Mouse (Mus musculus): ENCODE results near the gene Zdhhc19. TPM values are rescaled to one million over a fixed set of nuclear protein-coding genes. Genes with fewer than 3 reads are reported as not detected.

Gene Zdhhc19
- polyA plus RNA-seq, 1 experiment from 2014 or later: not detected

DNA sequence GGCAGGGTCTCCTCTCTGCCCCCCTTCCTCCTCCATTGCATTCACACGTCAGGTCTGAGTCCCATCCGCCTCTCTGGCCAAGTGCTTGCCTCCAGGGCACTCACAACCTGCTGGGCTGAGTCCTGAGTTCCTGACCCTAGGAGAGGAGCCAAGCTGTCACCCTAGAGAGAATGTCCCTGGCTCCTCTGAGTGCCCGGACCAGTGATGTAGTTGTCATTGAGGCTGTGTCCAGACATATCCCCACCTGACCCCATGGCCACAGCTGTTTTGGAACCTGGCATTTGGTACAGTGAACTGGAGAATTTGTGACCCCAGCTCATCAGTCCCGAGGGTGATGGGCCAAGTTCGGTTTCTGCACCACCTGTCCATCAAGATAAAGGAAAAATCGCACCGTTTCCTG is 30.8 kb downstream of the Zdhhc19 start:
- Histone ChIP-seq H3K4me1 (ENCODE audit: control insufficient read depth, insufficient read depth, low read length) (no peaks in the 10 kb centered on the region; the same call in 1 of the 2 replicates), H3K9ac (ENCODE audit: low read length) (no peak overlapping the region), H3K4me2 (ENCODE audit: low read depth) (no peak overlapping the region), H3K36me3 (ENCODE audit: control insufficient read depth, insufficient read depth, low read length) (no peaks in the 10 kb centered on the region), H3K27ac (ENCODE audit: low read depth, low read length) (no peak overlapping the region), H3K27me3 (ENCODE audit: control insufficient read depth, insufficient read depth, low read length) (no peaks in the 10 kb centered on the region), H3K4me3 (ENCODE audit: low read depth, low read length) (no peak overlapping the region), H3K9me3 (ENCODE audit: control insufficient read depth, low read length) (no peaks in the 10 kb centered on the region)
- ATAC-seq (ENCODE audit: insufficient read depth, low FRiP score, low TSS enrichment): no peak
- no peak for DNase-seq (ENCODE audit: low spot score)
- WGBS: 69% methylated on average over 7 of the region's 7 CpGs

DNA sequence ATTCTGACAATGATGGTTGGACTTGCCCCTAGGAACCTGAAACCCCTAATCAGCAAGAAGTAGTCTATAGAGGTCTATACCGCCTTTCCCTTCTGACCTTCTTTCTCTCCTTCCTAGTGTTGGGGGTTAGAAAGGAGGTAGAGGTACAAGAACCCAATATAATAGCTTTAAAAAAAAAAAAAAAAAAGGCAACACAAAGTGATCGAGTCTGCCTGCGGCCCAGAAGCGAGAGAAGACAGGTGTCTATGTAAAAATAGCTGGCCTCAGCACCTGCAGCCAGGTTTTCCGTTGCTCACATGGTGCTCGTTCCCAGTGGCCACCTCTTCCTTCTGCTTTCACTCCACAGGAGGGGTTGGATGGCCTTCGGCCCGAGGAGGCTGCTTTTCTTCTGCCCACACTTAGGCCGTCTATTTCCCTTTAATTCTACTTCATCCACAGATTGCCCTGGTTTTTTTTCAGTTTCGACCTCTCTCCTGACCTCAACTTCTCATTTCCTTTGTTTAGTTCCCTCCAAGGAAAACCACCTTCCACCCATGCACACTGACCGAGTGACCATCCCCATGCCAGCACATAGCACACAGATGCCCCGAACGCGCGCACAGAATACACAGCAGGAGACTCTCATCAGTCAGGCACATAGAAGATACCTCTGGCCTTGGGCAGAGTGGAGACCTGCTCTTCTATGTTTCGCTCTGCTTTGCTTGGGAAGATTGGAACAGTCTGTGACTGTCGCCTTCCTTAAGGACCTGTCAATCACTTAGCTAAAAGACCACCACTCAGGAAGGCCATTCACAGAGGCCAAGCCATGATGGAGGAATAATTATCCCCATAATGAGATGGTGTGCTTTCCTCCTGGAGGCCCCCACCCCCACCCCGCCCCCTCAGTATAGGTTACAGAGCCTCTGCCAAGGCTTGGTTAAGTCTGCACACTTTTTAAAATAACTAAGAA is 37.1 kb downstream of the Zdhhc19 start:
- Histone ChIP-seq H3K27me3 (ENCODE audit: control insufficient read depth, insufficient read depth, low read length) (no peaks in the 10 kb centered on the region), H3K4me3 (ENCODE audit: low read depth, low read length) (no peak overlapping the region), H3K27ac (ENCODE audit: low read depth, low read length) (no peak overlapping the region), H3K4me2 (ENCODE audit: low read depth) (no peak overlapping the region), H3K36me3 (ENCODE audit: control insufficient read depth, insufficient read depth, low read length) (no peaks in the 10 kb centered on the region), H3K9me3 (ENCODE audit: control insufficient read depth, low read length) (no peaks in the 10 kb centered on the region), H3K4me1 (ENCODE audit: control insufficient read depth, insufficient read depth, low read length) (peaks cover 6% of the 10 kb centered on the region), H3K9ac (ENCODE audit: low read length) (no peak overlapping the region)
- WGBS: 67% methylated on average over 18 of the region's 18 CpGs
- ATAC-seq (ENCODE audit: insufficient read depth, low FRiP score, low TSS enrichment): no peak
- no peak for DNase-seq (ENCODE audit: low spot score)

DNA sequence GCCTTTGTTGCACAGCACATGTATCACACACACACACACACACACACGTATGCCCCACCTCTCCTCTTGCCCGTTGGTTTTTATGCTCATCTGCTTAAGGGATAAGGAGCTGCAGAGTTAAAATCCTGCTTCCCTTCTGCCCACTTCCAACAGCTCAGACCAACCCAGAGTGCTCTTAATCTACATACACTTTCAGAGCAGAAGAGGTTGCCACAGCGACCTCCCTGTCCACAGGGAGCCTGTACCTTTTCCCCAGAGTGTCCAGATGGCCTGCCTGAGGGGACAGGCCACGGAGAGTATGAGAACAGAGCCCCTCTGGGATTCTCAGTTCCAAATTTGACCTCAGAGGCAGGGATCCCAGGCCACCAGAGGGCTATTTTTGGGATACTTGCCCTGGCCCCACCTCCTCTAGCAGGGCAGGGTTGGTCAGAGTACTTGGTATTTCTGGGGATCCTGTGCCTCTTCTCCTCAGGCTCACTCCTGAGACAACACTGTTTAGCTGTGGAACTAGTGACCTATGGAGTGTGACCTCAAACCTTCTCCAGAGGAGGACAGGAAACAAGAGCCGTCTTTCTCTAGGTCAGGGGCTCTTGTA is 39.2 kb downstream of the Zdhhc19 start:
- no peak for ATAC-seq (ENCODE audit: insufficient read depth, low FRiP score, low TSS enrichment)
- H3K36me3 ChIP-seq (ENCODE audit: control insufficient read depth, insufficient read depth, low read length): no peaks in the 10 kb centered on the region

DNA sequence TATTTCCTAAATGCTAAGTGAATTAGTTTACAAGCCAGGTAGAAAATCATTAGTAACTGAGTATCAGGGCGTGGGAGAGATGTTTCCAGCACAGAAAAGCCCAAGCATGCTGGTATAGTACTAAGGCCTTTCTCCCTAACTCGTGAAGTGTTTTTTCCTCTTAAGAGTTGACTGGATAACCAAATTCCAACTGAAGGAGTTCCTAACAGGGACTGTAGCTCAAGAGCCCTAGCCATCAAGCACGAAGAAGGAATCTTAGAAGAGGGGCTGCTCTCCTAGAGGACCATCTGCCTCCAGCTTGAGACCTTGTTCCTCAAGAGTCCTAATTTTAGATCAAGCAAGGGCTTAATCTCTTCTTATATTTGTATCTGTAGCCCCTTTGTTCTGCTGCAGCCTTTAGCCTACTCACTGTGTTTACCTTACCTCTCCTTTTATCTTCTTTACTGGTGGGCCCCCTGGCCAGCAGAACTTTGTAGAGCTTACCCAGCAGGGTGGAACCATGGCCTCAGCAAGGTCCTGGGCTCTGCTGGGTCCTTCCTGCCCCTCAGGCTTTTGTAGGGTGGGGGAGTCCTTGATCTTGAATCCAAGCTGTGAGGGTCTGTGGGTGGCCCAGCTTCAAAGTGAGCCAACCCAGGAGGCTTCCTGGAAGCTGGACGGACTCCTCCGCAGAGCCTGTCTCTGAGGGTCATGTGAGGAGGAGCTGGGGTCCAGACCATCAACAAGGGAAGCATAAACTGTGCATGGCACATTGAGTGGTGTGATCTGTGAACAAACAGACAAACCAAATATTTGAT is 42.0 kb downstream of the Zdhhc19 start:
- DNase-seq (ENCODE audit: low spot score) (no peak), ATAC-seq (ENCODE audit: insufficient read depth, low FRiP score, low TSS enrichment) (no peak)
- 46% methylated on average over 5 of the region's 5 CpGs for WGBS
- Histone ChIP-seq H3K9ac (ENCODE audit: low read length) (no peak overlapping the region), H3K4me3 (ENCODE audit: low read depth, low read length) (no peak overlapping the region), H3K4me1 (ENCODE audit: control insufficient read depth, insufficient read depth, low read length) (peaks cover 6% of the 10 kb centered on the region), H3K4me2 (ENCODE audit: low read depth) (no peak overlapping the region), H3K36me3 (ENCODE audit: control insufficient read depth, insufficient read depth, low read length) (no peaks in the 10 kb centered on the region), H3K27me3 (ENCODE audit: control insufficient read depth, insufficient read depth, low read length) (no peaks in the 10 kb centered on the region), H3K27ac (ENCODE audit: low read depth, low read length) (no peak overlapping the region), H3K9me3 (ENCODE audit: control insufficient read depth, low read length) (no peaks in the 10 kb centered on the region)

More for the DNA sequence above, 39.2 kb downstream of the Zdhhc19 start:
- Histone ChIP-seq H3K4me3 (ENCODE audit: low read depth, low read length) (no peak overlapping the region), H3K4me1 (ENCODE audit: control insufficient read depth, insufficient read depth, low read length) (peaks cover 6% of the 10 kb centered on the region), H3K9me3 (ENCODE audit: control insufficient read depth, low read length) (no peaks in the 10 kb centered on the region), H3K27ac (ENCODE audit: low read depth, low read length) (no peak overlapping the region), H3K27me3 (ENCODE audit: control insufficient read depth, insufficient read depth, low read length) (no peaks in the 10 kb centered on the region), H3K9ac (ENCODE audit: low read length) (no peak overlapping the region), H3K4me2 (ENCODE audit: low read depth) (no peak overlapping the region)
- DNase-seq (ENCODE audit: low spot score): no peak
- WGBS: 31% methylated on average over 5 of the region's 5 CpGs

DNA sequence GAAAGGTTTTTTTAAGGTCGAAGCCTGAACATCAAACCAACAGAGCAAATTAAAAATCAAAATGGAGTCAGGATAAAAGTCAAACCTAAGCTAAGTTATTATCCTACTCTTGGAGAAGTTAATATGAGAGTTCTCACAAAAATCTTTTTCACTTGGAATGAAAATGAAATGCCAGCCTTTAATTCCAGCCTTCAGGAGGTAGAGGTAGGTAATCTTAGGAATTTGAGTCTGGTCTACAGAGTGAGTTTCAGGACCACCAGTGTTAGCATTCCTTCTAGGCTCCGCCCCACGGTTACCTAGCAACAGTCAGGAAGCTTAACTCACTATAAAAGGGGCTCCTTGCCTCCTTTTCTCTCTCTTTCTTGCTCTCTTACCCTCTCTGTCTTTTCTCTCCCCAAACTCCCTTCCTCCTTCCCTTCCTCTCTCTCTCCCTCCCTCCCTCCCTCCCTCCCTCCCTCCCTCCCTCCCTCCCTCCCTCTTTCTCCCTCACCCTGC is 42.7 kb downstream of the Zdhhc19 start:
- Histone ChIP-seq H3K36me3 (ENCODE audit: control insufficient read depth, insufficient read depth, low read length) (no peaks in the 10 kb centered on the region), H3K4me3 (ENCODE audit: low read depth, low read length) (no peak overlapping the region), H3K27ac (ENCODE audit: low read depth, low read length) (no peak overlapping the region), H3K9me3 (ENCODE audit: control insufficient read depth, low read length) (no peaks in the 10 kb centered on the region), H3K9ac (ENCODE audit: low read length) (no peak overlapping the region), H3K4me2 (ENCODE audit: low read depth) (no peak overlapping the region), H3K4me1 (ENCODE audit: control insufficient read depth, insufficient read depth, low read length) (peaks cover 6% of the 10 kb centered on the region), H3K27me3 (ENCODE audit: control insufficient read depth, insufficient read depth, low read length) (no peaks in the 10 kb centered on the region)
- ATAC-seq (ENCODE audit: insufficient read depth, low FRiP score, low TSS enrichment) (no peak), DNase-seq (ENCODE audit: low spot score) (peak; percentile 54)
- WGBS: 33% methylated on average over 3 of the region's 3 CpGs

DNA sequence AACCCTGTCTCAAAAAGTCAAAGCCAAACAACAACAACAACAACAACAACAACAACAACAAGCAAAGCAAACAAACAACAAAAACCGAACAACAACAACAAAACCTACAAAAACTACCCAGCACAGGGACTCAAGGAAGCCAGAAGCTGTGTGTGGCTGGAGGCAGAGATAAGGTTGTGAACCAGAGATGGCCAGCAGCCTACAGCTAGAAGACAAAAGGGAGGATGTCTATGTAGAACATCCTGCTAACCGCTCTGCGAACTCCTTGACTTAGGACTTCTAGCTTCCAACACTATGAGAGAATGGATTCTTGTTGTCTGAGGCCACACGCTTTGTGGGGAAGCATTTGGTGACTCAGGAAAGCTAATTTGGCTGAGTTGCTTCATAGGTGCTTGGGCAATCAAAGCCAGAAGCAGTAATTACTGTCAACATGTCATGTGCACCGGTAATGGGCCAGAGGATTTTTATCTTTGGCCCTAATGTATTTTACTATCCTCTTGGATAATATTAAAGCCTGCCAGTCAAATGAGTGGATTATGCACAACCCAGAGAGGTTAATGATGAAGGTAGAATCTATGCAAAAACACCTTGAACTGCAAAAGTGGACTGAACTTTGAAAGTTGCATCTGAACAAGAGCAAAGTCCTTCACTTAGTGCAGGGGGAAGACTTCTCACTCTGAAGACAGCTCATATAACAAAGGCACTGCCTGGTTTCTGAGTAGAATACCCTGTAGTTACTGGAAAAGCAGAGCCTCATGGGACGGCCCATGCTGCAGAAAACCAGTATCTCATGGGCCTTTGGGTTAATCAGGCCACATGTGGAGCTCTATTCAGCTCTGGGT is 45.5 kb downstream of the Zdhhc19 start:
- WGBS: 92% methylated on average over 6 of the region's 6 CpGs
- ATAC-seq (ENCODE audit: insufficient read depth, low FRiP score, low TSS enrichment): no peak

DNA sequence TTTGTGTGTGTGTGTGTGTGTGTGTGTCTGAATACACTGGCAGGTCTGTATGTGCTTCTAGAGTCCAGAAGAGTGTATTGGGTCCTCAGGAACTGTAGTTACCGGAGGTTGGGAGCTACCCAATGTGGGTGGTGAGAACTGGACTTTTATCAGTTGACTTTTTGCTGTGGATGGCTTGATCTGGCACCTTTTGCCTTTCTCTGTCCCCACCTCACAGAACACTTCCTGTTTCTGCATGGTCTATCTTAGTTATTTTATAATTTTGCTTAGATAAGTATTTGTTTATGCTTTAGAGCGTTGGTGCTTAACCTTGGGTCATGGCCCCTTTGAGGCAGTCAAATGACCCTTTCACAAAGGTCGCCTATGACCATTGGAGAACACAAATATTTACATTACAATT is 47.4 kb downstream of the Zdhhc19 start:
- no peak overlapping the region for H3K4me3 ChIP-seq (ENCODE audit: low read depth, low read length)
- no peak overlapping the region for H3K9ac ChIP-seq (ENCODE audit: low read length)
- no peak overlapping the region for H3K4me2 ChIP-seq (ENCODE audit: low read depth)
- DNase-seq (ENCODE audit: low spot score) (no peak), ATAC-seq (ENCODE audit: insufficient read depth, low FRiP score, low TSS enrichment) (no peak)
- 80% methylated on average over 3 of the region's 3 CpGs for WGBS
- H3K27ac ChIP-seq (ENCODE audit: low read depth, low read length): no peak overlapping the region
- no peaks in the 10 kb centered on the region for H3K27me3 ChIP-seq (ENCODE audit: control insufficient read depth, insufficient read depth, low read length)
- no peaks in the 10 kb centered on the region for H3K36me3 ChIP-seq (ENCODE audit: control insufficient read depth, insufficient read depth, low read length)
- H3K4me1 ChIP-seq (ENCODE audit: control insufficient read depth, insufficient read depth, low read length): no peaks in the 10 kb centered on the region
- H3K9me3 ChIP-seq (ENCODE audit: control insufficient read depth, low read length): no peaks in the 10 kb centered on the region

More for the DNA sequence above, 45.5 kb downstream of the Zdhhc19 start:
- Histone ChIP-seq H3K4me2 (ENCODE audit: low read depth) (no peak overlapping the region), H3K27ac (ENCODE audit: low read depth, low read length) (no peak overlapping the region), H3K27me3 (ENCODE audit: control insufficient read depth, insufficient read depth, low read length) (no peaks in the 10 kb centered on the region), H3K4me3 (ENCODE audit: low read depth, low read length) (no peak overlapping the region), H3K36me3 (ENCODE audit: control insufficient read depth, insufficient read depth, low read length) (no peaks in the 10 kb centered on the region), H3K9ac (ENCODE audit: low read length) (no peak overlapping the region), H3K4me1 (ENCODE audit: control insufficient read depth, insufficient read depth, low read length) (no peaks in the 10 kb centered on the region), H3K9me3 (ENCODE audit: control insufficient read depth, low read length) (no peaks in the 10 kb centered on the region)
- DNase-seq (ENCODE audit: low spot score): no peak
